Mouse (Mus musculus): ENCODE data around the gene Gak. TPM values are rescaled to one million over a fixed set of nuclear protein-coding genes. Genes with fewer than 3 reads are reported as not detected.

Gak gene
- polyA plus RNA-seq, 1 experiment from 2014 or later, result 57.1 TPM

- 0 out of 2 replicates have a peak, but pooled peaks have one; percentile 20 for ATAC-seq (ENCODE audit: low read depth)
- Histone ChIP-seq H3K9ac (ENCODE audit: low read length) (no peak overlapping the region), H3K27ac (ENCODE audit: low read length) (no peak overlapping the region), H3K4me3 (ENCODE audit: low read length) (no peak overlapping the region), H3K9me3 (ENCODE audit: control insufficient read depth, low read length) (no peaks in the 10 kb centered on the region), H3K4me2 (ENCODE audit: low read depth, low read length) (no peak overlapping the region), H3K36me3 (ENCODE audit: control insufficient read depth, insufficient read depth, low read length) (peaks cover 36% of the 10 kb centered on the region), H3K4me1 (replicated peaks; ENCODE audit: control insufficient read depth, insufficient read depth, low read length) (no peaks in the 10 kb centered on the region), H3K27me3 (ENCODE audit: control insufficient read depth, insufficient read depth, low read depth, low read length) (no peaks in the 10 kb centered on the region)
- 75% methylated on average over 2 of the region's 2 CpGs for WGBS
Observed at GRCm38 (mm10) chr5:108567104-108567503, 62.5 kb downstream of the Gak start.

GRCm38 (mm10) chr5:108566523-108566922 lies 63.0 kb downstream of the Gak start:
- Histone ChIP-seq H3K4me1 (replicated peaks; ENCODE audit: control insufficient read depth, insufficient read depth, low read length) (no peaks in the 10 kb centered on the region), H3K9me3 (ENCODE audit: control insufficient read depth, low read length) (no peaks in the 10 kb centered on the region), H3K36me3 (ENCODE audit: control insufficient read depth, insufficient read depth, low read length) (peaks cover 36% of the 10 kb centered on the region), H3K27me3 (ENCODE audit: control insufficient read depth, insufficient read depth, low read depth, low read length) (no peaks in the 10 kb centered on the region), H3K4me3 (ENCODE audit: low read length) (no peak overlapping the region), H3K27ac (ENCODE audit: low read length) (no peak overlapping the region), H3K4me2 (ENCODE audit: low read depth, low read length) (no peak overlapping the region), H3K9ac (ENCODE audit: low read length) (no peak overlapping the region)
- WGBS, result 82% methylated on average over 4 of the region's 4 CpGs
- no peak for ATAC-seq (ENCODE audit: low read depth)

GRCm38 (mm10) chr5:108565381-108565780 lies 64.2 kb downstream of the Gak start:
- Histone ChIP-seq H3K36me3 (ENCODE audit: control insufficient read depth, insufficient read depth, low read length) (peaks cover 27% of the 10 kb centered on the region), H3K27ac (ENCODE audit: low read length) (no peak overlapping the region), H3K9me3 (ENCODE audit: control insufficient read depth, low read length) (no peaks in the 10 kb centered on the region), H3K4me2 (ENCODE audit: low read depth, low read length) (no peak overlapping the region), H3K27me3 (ENCODE audit: control insufficient read depth, insufficient read depth, low read depth, low read length) (no peaks in the 10 kb centered on the region), H3K9ac (ENCODE audit: low read length) (no peak overlapping the region), H3K4me1 (replicated peaks; ENCODE audit: control insufficient read depth, insufficient read depth, low read length) (no peaks in the 10 kb centered on the region), H3K4me3 (ENCODE audit: low read length) (no peak overlapping the region)
- 86% methylated on average over 2 of the region's 2 CpGs for WGBS
- no peak for ATAC-seq (ENCODE audit: low read depth)

- Histone ChIP-seq H3K4me1 (replicated peaks; ENCODE audit: control insufficient read depth, insufficient read depth, low read length) (no peaks in the 10 kb centered on the region), H3K9ac (ENCODE audit: low read length) (no peak overlapping the region), H3K4me3 (ENCODE audit: low read length) (no peak overlapping the region), H3K4me2 (ENCODE audit: low read depth, low read length) (no peak overlapping the region), H3K27ac (ENCODE audit: low read length) (no peak overlapping the region), H3K9me3 (ENCODE audit: control insufficient read depth, low read length) (no peaks in the 10 kb centered on the region), H3K36me3 (ENCODE audit: control insufficient read depth, insufficient read depth, low read length) (peaks cover 18% of the 10 kb centered on the region), H3K27me3 (ENCODE audit: control insufficient read depth, insufficient read depth, low read depth, low read length) (no peaks in the 10 kb centered on the region)
- WGBS, result 75% methylated on average over 3 of the region's 3 CpGs
- ATAC-seq (ENCODE audit: low read depth), result no peak
Observed at GRCm38 (mm10) chr5:108564346-108564745, 65.2 kb downstream of the Gak start.

- Histone ChIP-seq H3K4me1 (replicated peaks; ENCODE audit: control insufficient read depth, insufficient read depth, low read length) (no peaks in the 10 kb centered on the region), H3K9ac (ENCODE audit: low read length) (no peak overlapping the region), H3K27me3 (ENCODE audit: control insufficient read depth, insufficient read depth, low read depth, low read length) (no peaks in the 10 kb centered on the region), H3K4me3 (ENCODE audit: low read length) (no peak overlapping the region), H3K27ac (ENCODE audit: low read length) (no peak overlapping the region), H3K9me3 (ENCODE audit: control insufficient read depth, low read length) (no peaks in the 10 kb centered on the region), H3K4me2 (ENCODE audit: low read depth, low read length) (no peak overlapping the region), H3K36me3 (ENCODE audit: control insufficient read depth, insufficient read depth, low read length) (peaks cover under 1% of the 10 kb centered on the region; the same call in 1 of the 2 replicates)
- no peak for ATAC-seq (ENCODE audit: low read depth)
- WGBS, result 60% methylated on average over 2 of the region's 2 CpGs
Observed at GRCm38 (mm10) chr5:108562483-108562882, 67.1 kb downstream of the Gak start.

- Histone ChIP-seq H3K27ac (ENCODE audit: low read length) (no peak overlapping the region), H3K36me3 (ENCODE audit: control insufficient read depth, insufficient read depth, low read length) (no peaks in the 10 kb centered on the region), H3K4me1 (replicated peaks; ENCODE audit: control insufficient read depth, insufficient read depth, low read length) (no peaks in the 10 kb centered on the region), H3K4me2 (ENCODE audit: low read depth, low read length) (no peak overlapping the region), H3K9ac (ENCODE audit: low read length) (no peak overlapping the region), H3K4me3 (ENCODE audit: low read length) (no peak overlapping the region), H3K27me3 (ENCODE audit: control insufficient read depth, insufficient read depth, low read depth, low read length) (no peaks in the 10 kb centered on the region), H3K9me3 (ENCODE audit: control insufficient read depth, low read length) (no peaks in the 10 kb centered on the region)
- WGBS, result 72% methylated on average over 4 of the region's 4 CpGs
- ATAC-seq (ENCODE audit: low read depth), result no peak
Observed at GRCm38 (mm10) chr5:108556986-108557385, 72.6 kb downstream of the Gak start.

GRCm38 (mm10) chr5:108554041-108554440 lies 75.5 kb downstream of the Gak start:
- Histone ChIP-seq H3K27ac (ENCODE audit: low read length) (no peak overlapping the region), H3K4me3 (ENCODE audit: low read length) (no peak overlapping the region), H3K36me3 (ENCODE audit: control insufficient read depth, insufficient read depth, low read length) (no peaks in the 10 kb centered on the region), H3K9me3 (ENCODE audit: control insufficient read depth, low read length) (no peaks in the 10 kb centered on the region), H3K4me2 (ENCODE audit: low read depth, low read length) (no peak overlapping the region), H3K4me1 (replicated peaks; ENCODE audit: control insufficient read depth, insufficient read depth, low read length) (no peaks in the 10 kb centered on the region; the same call in 1 of the 2 replicates), H3K27me3 (ENCODE audit: control insufficient read depth, insufficient read depth, low read depth, low read length) (peaks cover 19% of the 10 kb centered on the region), H3K9ac (ENCODE audit: low read length) (no peak overlapping the region)
- WGBS, result 67% methylated on average over 1 of the region's 1 CpGs
- ATAC-seq (ENCODE audit: low read depth), result no peak

- peaks cover 20% of the 10 kb centered on the region for H3K27me3 ChIP-seq (ENCODE audit: control insufficient read depth, insufficient read depth, low read depth, low read length)
- 1% methylated on average over 16 of the region's 16 CpGs for WGBS
Observed at GRCm38 (mm10) chr5:108550207-108550594, 79.4 kb downstream of the Gak start.

GRCm38 (mm10) chr5:108549489-108550206 lies 79.9 kb downstream of the Gak start, which contains the start of gene Cplx1:
TSS of gene Cplx1 (minus strand) at chr5:108550024.
- no peak; the same call in 1 of the 2 replicates for ATAC-seq (ENCODE audit: low read depth)
- Histone ChIP-seq H3K9ac (ENCODE audit: low read length) (no peak within 1 kb of the TSS), H3K9me3 (ENCODE audit: control insufficient read depth, low read length) (no peaks in the 10 kb centered on the region), H3K4me1 (replicated peaks; ENCODE audit: control insufficient read depth, insufficient read depth, low read length) (no peaks in the 10 kb centered on the region; the same call in 1 of the 2 replicates), H3K4me3 (ENCODE audit: low read length) (peak within 1 kb of the TSS; percentile 23; the same call in 1 of the 2 replicates), H3K27me3 (ENCODE audit: control insufficient read depth, insufficient read depth, low read depth, low read length) (peaks cover 20% of the 10 kb centered on the region), H3K27ac (ENCODE audit: low read length) (no peak within 1 kb of the TSS), H3K36me3 (ENCODE audit: control insufficient read depth, insufficient read depth, low read length) (no peaks in the 10 kb centered on the region), H3K4me2 (ENCODE audit: low read depth, low read length) (peak within 1 kb of the TSS; percentile 42)
- 2% methylated on average over 48 of the region's 56 CpGs for WGBS

More at GRCm38 (mm10) chr5:108550207-108550594, 79.4 kb downstream of the Gak start:
- Histone ChIP-seq H3K4me2 (ENCODE audit: low read depth, low read length) (peak overlapping the region; percentile 42), H3K9ac (ENCODE audit: low read length) (no peak overlapping the region), H3K27ac (ENCODE audit: low read length) (no peak overlapping the region), H3K4me1 (replicated peaks; ENCODE audit: control insufficient read depth, insufficient read depth, low read length) (no peaks in the 10 kb centered on the region; the same call in 1 of the 2 replicates), H3K36me3 (ENCODE audit: control insufficient read depth, insufficient read depth, low read length) (no peaks in the 10 kb centered on the region), H3K4me3 (ENCODE audit: low read length) (peak overlapping the region; percentile 23; the same call in 1 of the 2 replicates), H3K9me3 (ENCODE audit: control insufficient read depth, low read length) (no peaks in the 10 kb centered on the region)
- no peak for ATAC-seq (ENCODE audit: low read depth)

Measured in lung, embryonic 16.5 days (tissue).